Mouse (Mus musculus) layer of hippocampus, postnatal 36 days (tissue): Measurements from ENCODE around the gene Pcp4. TPM values are rescaled to one million over a fixed set of nuclear protein-coding genes. Genes with fewer than 3 reads are reported as not detected.
"Not testable (repeated sequence)": the region's sequence is repeated elsewhere in the genome, so short reads cannot be mapped to it uniquely, and the experiment has no call there.

Experiments
- DNase-seq, 2 experiments: peaks; one replicate each; pipeline ENCODE4 v3.0.0; 2022
- total RNA-seq, 2 experiments: library from RNA; stranded (reverse); gene quantifications; 2 replicates each; pipeline ENCODE4 v1.2.3; 2021

The Pcp4 gene
- total RNA-seq: 100 to 1,000 TPM; 289 to 293 TPM

DNA sequence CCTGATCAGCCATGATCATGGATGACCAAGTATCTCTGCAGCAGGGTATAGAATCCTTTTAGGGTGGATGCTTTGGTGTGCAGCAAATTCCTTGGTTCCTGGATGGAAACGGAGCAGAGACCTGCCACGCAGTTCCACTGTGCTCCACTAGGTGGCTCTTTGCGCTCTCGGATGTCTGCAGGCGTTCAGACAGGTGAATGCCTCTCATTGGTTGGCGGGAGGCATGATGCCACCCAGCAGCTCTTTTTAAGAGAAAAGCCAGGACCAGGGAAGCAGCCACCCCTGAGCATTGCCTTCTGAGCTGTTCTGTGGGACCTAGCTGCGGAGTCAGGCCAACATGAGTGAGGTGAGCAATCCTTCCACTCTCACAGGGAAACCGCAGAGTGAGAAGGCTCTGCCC lies at the start of gene Pcp4:
Pcp4 (plus strand) TSS at position 162 of the 400 bp plus-strand sequence.
- peak; percentile 89 to 92 for DNase-seq

DNA sequence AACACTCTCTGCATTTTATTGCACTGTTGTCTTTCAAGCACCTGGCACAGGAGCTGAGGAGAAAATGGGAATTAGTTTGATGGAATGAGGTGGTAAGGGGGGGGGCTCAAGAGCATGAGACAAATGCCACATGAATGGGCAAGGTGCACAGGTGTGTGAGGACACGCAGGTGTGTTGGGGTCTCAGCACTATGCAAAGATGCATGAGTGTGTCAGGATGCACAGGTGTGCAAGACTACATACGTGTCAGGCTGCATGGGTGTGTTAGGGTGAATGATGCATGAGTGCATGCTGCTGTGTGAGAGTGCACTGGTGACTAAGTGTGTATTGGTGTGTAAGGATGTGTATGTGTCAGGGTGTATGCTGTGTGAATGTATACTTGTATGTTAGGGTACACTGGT lies 42.4 kb upstream of the Pcp4 start:
- DNase-seq: no peak

DNA sequence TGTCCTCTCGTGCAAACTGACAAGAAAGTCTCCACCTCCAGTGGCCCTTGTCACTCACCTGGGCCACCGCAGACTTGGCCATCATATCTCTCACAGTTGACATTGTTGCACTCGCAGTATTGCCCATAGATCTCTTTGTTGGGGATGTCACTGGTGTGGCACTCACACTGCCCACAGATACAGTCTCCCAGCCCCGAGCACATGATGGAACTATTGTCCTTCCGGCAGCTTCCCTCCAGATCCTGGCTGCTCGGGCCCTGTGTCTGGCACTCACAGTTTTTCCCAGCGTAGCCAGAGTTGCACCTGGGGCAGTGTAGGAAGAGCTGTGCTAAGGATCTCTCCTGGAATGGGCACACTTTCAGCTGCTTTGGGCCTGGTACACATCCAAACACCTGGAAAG lies 40.7 kb upstream of the Pcp4 start:
- no peak for DNase-seq

DNA sequence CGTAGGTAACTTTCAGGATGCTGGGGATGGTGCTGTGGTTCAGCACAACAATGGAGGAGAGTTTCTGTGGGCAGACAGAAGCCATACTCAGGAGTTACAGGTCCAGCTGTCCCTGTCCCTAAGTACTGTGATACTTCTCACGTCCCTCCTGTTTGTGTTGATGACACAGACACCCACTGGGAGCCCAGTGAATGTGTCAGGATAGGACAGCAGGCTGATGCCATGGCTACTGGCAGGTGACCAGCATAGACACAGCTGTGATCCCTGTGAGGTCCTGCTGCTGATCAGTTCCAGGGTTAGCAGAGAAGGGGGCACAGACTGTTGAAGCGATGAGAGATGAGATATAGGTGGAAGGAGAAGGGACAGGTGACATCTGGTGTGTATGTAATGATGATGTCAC lies 38.4 kb upstream of the Pcp4 start:
- DNase-seq: no peak

GRCm38 (mm10) chr16:96433266-96433665 lies 34.1 kb upstream of the Pcp4 start:
- DNase-seq: no peak

- no peak for DNase-seq
Measured at GRCm38 (mm10) chr16:96434024-96434785, 33.2 kb upstream of the Pcp4 start.

DNA sequence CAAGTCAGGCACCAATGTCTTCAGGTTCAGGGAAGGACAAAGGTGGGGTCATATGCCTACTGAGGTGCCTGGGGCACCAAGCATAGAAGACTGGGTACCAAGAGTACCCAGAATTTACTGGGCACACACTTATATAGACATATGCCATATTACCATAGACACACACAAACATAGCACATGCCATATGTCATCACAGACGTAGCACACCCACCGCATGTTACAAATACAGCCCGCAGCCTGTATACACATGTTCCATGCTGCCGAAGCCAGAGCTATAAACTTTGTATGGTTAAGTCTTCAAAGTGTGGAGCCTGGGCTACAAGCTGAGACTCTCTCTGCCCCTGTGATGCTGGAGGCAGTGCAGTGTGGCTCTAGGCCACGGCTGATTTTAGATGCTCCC lies 28.5 kb upstream of the Pcp4 start:
- peak; percentile 25 to 34 for DNase-seq

DNA sequence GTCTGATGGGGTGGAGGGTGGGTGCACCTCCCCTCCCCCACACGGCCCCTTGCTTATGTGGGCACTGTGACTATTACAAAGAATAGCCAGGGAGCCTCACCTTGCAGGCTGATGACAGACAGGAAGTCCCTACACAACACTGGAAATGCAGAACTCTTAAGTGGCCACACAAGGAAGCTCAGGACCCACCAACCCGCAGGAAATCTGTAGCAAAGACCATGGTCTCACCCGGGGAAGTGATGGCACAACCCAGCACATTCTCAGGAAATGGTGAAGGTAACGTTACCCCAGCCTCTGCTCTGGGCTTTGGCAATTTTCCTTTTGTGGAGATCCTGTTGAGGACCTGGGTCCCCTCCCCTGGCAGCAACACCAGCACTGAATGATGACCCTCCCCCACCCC lies 27.7 kb upstream of the Pcp4 start:
- DNase-seq: no peak

DNA sequence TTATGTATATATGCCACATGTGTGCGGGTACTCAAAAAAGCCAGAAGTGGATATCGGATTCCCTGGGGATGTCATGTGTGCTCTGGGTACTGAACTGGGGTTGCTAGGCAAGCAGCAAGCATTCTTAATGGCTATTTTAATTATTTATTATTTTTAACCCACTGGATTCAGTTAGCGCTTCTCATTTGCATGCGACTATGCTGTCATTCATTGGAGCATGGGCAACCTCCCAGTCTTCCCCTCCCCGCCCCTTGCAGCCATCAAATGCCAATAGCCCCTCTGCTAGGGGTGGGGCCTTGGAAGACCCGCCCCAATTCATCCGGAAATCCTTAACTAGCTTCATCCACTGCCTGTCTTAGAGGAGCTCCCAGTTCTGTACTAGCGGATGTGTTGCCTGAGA lies 26.5 kb upstream of the Pcp4 start:
- no peak for DNase-seq

DNA sequence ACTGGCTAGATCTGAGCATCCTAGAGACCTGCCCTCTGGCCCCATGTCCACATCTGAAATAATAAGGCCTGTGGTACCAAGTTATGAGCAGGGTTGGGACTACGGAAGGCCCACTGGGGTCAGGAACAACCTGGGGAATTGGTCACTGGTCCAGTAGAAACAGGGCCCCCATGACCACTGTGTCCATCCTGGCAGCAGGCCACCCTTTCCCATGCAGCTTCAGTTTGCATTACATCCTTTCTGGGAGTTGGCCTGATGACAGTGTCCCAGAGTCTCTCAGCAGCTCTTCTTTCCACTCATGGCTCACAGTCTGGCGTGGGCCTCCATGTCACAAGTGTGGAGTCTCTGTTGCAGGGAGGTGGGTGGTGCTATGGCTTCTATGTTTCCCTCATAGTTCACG lies 25.6 kb upstream of the Pcp4 start:
- DNase-seq: no peak

- DNase-seq: no peak
Measured at GRCm38 (mm10) chr16:96443468-96443867, 23.9 kb upstream of the Pcp4 start, which contains the start of gene Itgb2l. Gene Itgb2l (minus strand): TSS chr16:96443619.

GRCm38 (mm10) chr16:96450871-96451270 lies 16.5 kb upstream of the Pcp4 start:
- not testable (repeated sequence) for DNase-seq

DNA sequence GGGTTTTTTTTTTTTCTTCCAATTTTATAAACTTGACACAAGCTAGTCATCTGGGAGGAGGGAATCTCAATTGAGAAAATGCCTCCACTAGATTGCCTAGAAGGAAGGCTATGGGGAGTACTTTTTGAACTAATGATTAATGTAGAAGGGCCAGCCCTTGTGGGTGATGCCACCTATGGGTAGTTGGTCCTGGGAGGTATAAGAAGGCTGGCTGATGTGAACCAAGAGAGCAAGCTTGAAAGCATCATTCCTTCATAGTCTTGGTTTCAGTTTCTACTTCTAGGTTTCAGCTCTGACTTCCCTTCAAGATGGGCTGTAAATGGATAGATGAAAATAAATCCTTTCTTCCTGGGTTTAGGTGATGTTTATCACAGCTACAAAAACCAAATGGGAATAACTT lies 13.3 kb upstream of the Pcp4 start:
- no peak for DNase-seq

DNA sequence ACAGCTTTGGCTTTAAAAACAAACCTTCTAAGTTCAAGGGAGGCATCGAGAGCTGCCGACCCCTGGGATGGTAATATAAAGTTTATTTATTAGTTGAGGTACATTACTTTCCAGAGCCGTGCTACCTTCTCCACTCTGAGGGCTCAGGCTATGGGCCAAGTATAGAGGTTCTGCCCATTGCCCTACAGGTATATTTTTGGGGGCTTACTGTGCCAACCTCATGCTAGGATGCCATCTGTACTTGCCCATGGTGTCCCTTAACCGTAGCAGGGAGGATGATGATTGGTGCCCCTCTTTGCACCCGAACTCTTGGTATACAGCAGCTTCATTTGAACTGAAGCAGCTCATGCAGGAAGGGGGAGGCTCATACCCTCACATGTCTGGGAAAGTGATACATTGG lies 9.8 kb upstream of the Pcp4 start:
- no peak for DNase-seq

GRCm38 (mm10) chr16:96459356-96459755 lies 8.1 kb upstream of the Pcp4 start:
- no peak for DNase-seq

DNA sequence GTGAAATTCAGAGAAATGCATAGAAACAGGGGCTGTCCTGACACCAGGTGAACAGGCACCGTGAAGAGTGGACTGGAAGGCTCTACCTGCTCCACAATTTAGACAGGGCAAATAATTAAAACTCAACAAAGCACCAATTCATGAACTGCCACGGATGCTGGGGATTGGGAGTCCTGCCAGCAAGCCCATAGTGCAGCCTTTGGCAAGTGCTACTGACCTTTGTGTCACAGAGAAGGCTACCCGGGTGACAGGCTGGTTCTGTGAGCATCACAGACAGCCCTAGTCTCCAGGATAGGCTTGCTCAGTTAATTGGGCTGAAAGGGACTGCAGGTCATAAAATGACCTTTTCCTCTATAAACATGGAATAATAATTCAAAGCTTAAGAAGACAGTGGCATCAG lies 6.6 kb upstream of the Pcp4 start:
- DNase-seq: no peak

GRCm38 (mm10) chr16:96468011-96468410 lies 605 bp downstream of the Pcp4 start:
- DNase-seq: no peak

DNA sequence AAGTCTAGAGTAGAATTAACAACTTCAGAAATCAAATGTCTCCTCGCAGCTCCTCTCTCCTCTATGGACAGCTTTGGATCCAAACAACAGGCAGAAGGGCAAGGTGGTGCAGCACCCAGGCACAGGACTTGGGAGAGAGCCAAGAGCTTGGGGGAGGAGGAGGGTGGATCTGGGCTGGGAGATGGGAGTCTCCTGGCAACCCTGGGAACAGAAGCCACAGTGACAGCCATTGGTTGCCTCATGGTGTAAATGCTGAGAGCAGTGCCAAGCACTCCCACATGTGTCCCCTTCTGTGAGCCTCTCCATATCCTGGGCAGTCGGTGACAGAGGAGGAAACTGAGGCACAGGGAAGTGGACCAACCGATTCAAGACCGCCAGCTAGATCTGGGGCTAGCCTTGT lies 1.3 kb downstream of the Pcp4 start:
- peak; percentile 81 to 83 for DNase-seq

DNA sequence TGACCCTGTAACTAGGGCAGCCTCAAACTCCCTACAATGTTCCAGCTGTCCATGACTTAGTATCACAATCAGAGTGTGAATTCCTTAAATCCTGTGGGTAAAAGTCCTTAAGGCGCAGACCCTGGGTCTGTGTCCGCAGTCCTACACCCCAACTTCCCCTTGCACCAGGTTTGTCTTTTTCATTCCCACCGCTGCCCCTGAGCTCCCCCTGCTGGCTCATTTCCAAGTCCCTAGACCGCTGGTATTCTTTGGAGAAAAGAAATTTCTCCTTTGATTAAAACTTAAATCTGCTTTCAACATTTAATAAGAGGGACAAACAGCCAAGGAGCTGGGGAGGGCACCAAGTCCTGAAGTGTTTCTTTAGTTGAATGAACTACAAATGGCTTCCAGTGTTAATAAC lies 2.2 kb downstream of the Pcp4 start:
- DNase-seq: no peak

GRCm38 (mm10) chr16:96472361-96472760 lies 5.0 kb downstream of the Pcp4 start:
- DNase-seq: no peak

- DNase-seq: no peak
Measured at GRCm38 (mm10) chr16:96472816-96473215, 5.4 kb downstream of the Pcp4 start.

DNA sequence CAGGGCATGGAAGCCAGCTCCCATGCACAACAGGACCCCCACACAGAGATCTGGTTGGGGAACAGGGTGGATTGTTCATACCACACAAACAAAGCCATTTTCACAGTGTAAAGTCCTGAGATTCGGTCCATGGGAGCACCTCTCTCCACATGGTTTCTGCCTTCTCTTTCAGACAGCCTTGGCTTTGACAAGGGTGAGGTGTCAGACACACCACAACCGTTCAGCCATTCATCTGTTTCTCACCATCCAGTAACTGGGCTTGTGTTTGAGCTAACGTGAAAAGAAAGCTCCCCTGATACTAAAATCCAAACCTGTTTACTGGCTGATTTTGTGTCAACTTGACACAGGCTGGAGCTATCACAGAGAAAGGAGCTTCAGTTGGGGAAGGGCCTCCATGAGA lies 6.8 kb downstream of the Pcp4 start:
- DNase-seq: no peak

- DNase-seq: no peak
Measured at GRCm38 (mm10) chr16:96481791-96482190, 14.4 kb downstream of the Pcp4 start.

GRCm38 (mm10) chr16:96487007-96487684 lies 19.7 kb downstream of the Pcp4 start:
- DNase-seq: no peak
